Mouse (Mus musculus) forebrain, embryonic 16.5 days (tissue): Measurements from ENCODE around the gene Ust. TPM values are rescaled to one million over a fixed set of nuclear protein-coding genes. Genes with fewer than 3 reads are reported as not detected.

Experiments used
- ATAC-seq: fragments of 200-750 bp; cut with Nextera tagmentation; 2 replicates; pipeline ENCODE4 v1.8.0; 2017; ENCODE audit warnings: mild to moderate bottlenecking, moderate library complexity
- H3K27ac ChIP-seq: fragments of 300-500 bp; sonication (generic); 2 replicates; pipeline ENCODE4 v1.5.1; 2014; ENCODE audit warnings: low read length, control low read depth
- H3K27me3 ChIP-seq: fragments of 300-500 bp; sonication (generic); replicated peaks from 2 replicates; pipeline ENCODE4 v1.6.1; 2014; ENCODE audit warnings: low read length; ENCODE audit not compliant: control insufficient read depth, insufficient read depth
- H3K36me3 ChIP-seq: fragments of 300-500 bp; sonication (generic); 2 replicates; pipeline ENCODE4 v1.6.1; 2014; ENCODE audit not compliant: control insufficient read depth, insufficient read depth
- H3K4me1 ChIP-seq: fragments of 300-500 bp; sonication (generic); replicated peaks from 2 replicates; pipeline ENCODE4 v1.6.1; 2014; ENCODE audit warnings: low read length; ENCODE audit not compliant: control insufficient read depth, insufficient read depth
- H3K4me2 ChIP-seq: fragments of 300-500 bp; sonication (generic); 2 replicates; pipeline ENCODE4 v1.6.1; 2014; ENCODE audit warnings: mild to moderate bottlenecking, low read length, control low read depth
- H3K4me3 ChIP-seq: fragments of 300-500 bp; sonication (generic); replicated peaks from 2 replicates; pipeline ENCODE4 v1.5.1; 2014; ENCODE audit warnings: mild to moderate bottlenecking, low read length, control low read depth
- H3K9ac ChIP-seq: fragments of 300-500 bp; sonication (generic); replicated peaks from 2 replicates; pipeline ENCODE4 v1.6.1; 2014; ENCODE audit warnings: low read depth, low read length, control low read depth
- H3K9me3 ChIP-seq: fragments of 300-500 bp; sonication (generic); 2 replicates; pipeline ENCODE4 v1.6.1; 2016; ENCODE audit warnings: low read length; ENCODE audit not compliant: control insufficient read depth
- WGBS: fragments of 180-500 bp; shearing (Covaris S2); extraction: QIAGEN DNeasy Blood & Tissue Kit; methylation state at CpG from one replicate; pipeline ENCODE4 v1.1.7; 2014; 5-methylcytosine and 5-hydroxymethylcytosine counted together
- polyA plus RNA-seq: library from polyadenylated mRNA; unstranded; fragments of >200 nt; fragmentation: Nextera tagmentation; extraction: Ambion mirVana; gene quantifications from 2 replicates; pipeline ENCODE4 v1.2.1, GENCODE M21; 2015

Ust gene
- polyA plus RNA-seq, 1 experiment from 2014 or later: 6.3 TPM

DNA sequence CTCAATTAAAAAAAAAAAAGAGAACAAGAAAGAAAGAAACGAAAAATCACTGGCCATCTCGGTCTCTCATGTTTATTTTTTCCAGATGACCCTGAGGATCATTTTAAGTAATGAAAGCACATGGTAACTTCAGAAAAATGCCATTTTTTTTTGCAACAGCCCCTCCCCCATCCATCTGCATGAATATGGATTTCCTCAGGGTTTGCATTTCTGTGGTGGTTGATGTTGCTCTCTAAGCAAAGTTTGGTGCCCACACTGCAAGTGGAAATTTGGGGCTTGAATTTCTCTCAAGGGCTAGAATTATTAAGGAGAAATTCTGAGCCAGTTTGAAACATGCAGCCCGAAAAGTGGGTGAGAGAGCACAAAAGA, 290.3 kb downstream of the Ust start:
- Histone ChIP-seq H3K4me2 (no peak overlapping the region), H3K36me3 (no peaks in the 10 kb centered on the region), H3K27ac (peak overlapping the region; percentile 2; the same call in 1 of the 2 replicates), H3K9ac (no peak overlapping the region), H3K27me3 (no peaks in the 10 kb centered on the region), H3K4me1 (peaks cover 7% of the 10 kb centered on the region; the same call in 1 of the 2 replicates), H3K4me3 (no peak overlapping the region), H3K9me3 (no peaks in the 10 kb centered on the region)
- 82% methylated on average over 3 of the region's 3 CpGs for WGBS
- no peak for ATAC-seq

DNA sequence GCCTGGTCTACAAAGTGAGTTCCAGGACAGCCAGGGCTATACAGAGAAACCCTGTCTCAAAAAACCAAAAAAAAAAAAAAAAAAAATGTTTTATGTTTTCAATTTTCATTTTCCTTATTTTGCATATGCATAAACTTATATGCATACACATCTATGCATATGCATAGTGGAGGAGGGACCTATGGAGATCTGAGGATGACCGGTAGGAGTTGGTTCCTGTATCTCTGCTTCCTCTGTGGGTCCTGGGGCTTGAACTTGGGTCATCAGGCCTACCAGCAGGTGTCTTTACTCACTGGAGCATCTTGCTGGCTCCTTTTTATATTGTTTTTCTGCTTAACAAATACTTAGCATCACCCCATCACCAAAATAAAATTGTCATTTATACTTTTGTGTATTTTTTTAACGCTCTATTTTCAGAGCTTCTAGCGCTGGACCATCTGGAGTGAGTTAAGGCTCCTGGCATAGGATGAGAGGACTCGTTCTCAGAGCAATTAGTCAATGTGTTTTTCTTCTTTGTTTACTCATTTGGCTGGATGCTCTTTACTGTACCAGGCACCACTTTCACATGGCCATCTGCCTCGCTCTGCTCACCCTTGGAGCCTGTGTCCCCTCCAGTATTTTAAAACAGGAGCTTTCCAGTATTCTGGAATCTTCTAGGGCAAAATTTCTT, 290.8 kb downstream of the Ust start:
- H3K27ac ChIP-seq: peak overlapping the region; percentile 27; the same call in 1 of the 2 replicates
- 39% methylated on average over 5 of the region's 5 CpGs for WGBS
- no peak overlapping the region for H3K9ac ChIP-seq
- no peaks in the 10 kb centered on the region for H3K9me3 ChIP-seq
- no peak overlapping the region for H3K4me2 ChIP-seq
- H3K36me3 ChIP-seq: no peaks in the 10 kb centered on the region
- H3K4me1 ChIP-seq: peaks cover 7% of the 10 kb centered on the region; the same call in 1 of the 2 replicates
- no peaks in the 10 kb centered on the region for H3K27me3 ChIP-seq
- no peak overlapping the region for H3K4me3 ChIP-seq
- ATAC-seq: peak; percentile 97

DNA sequence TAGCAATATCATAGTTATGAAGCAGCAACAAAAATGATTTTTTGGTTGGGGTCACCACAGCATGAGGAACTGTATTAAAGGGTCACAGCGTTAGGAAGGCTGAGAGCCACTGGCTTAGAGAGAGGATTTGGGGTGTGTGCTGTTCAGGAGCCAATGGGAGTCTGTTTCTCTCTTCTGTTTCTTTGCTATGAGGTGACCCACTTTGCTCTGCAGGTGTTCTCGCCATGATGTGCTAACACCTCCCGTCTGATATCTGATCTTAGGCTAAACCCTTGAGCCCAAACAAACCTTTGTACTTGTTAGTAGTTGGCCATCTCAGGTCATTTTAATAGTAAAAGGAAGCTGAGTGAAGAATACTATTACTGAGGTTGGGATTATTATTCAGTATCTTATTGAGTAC, 292.0 kb downstream of the Ust start:
- Histone ChIP-seq H3K4me2 (no peak overlapping the region), H3K4me3 (no peak overlapping the region), H3K9me3 (no peaks in the 10 kb centered on the region), H3K36me3 (no peaks in the 10 kb centered on the region), H3K9ac (no peak overlapping the region), H3K27me3 (no peaks in the 10 kb centered on the region), H3K4me1 (peaks cover 7% of the 10 kb centered on the region; the same call in 1 of the 2 replicates), H3K27ac (no peak overlapping the region)
- 70% methylated on average over 3 of the region's 3 CpGs for WGBS
- no peak for ATAC-seq

DNA sequence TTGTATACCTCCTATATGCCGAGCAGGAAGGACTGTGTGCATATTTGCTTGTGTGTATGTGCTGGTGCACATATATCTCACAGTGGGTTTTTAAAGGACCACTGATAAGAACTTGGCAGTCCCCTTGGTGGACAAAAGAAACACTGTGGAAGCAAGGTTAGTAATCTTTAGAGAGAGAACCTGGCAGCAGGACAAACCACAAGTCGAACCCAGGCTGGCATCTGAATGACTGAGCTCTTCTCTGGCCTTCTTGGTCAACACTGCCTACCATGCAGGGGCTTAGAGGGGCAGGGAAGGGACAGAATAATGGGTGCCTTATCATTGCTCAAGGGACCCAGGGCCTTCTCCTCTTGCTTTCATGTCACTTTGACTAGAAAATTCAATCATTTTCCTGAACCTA, 294.0 kb downstream of the Ust start:
- 80% methylated on average over 2 of the region's 2 CpGs for WGBS

DNA sequence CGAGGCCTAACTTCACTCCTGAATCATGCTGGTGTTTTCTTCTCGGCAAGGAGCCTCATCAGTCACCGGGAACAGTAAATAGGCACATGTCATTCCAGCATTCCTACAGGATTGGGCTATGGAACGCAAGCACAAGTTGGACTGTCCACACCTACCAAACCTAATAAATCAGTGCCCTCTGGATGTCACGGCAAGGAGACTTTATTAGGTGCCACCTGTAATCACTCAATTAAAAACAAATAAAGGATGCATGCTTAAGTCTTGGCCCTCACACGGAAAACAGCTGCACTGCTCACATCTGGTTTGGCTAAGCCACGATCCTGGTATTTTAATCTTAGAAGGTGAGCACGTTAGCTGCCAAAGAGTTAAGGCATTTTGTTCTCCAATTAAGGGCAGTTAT, 294.6 kb downstream of the Ust start:
- Histone ChIP-seq H3K4me3 (no peak overlapping the region), H3K27me3 (no peaks in the 10 kb centered on the region), H3K4me2 (no peak overlapping the region), H3K27ac (no peak overlapping the region), H3K9me3 (no peaks in the 10 kb centered on the region), H3K36me3 (no peaks in the 10 kb centered on the region), H3K9ac (no peak overlapping the region), H3K4me1 (peaks cover 7% of the 10 kb centered on the region; the same call in 1 of the 2 replicates)
- WGBS: 87% methylated on average over 8 of the region's 8 CpGs
- no peak for ATAC-seq

More for the DNA sequence above, 294.0 kb downstream of the Ust start:
- no peak overlapping the region for H3K4me3 ChIP-seq
- no peak overlapping the region for H3K27ac ChIP-seq
- H3K27me3 ChIP-seq: no peaks in the 10 kb centered on the region
- H3K4me1 ChIP-seq: peaks cover 7% of the 10 kb centered on the region; the same call in 1 of the 2 replicates
- H3K9me3 ChIP-seq: no peaks in the 10 kb centered on the region
- H3K36me3 ChIP-seq: no peaks in the 10 kb centered on the region
- no peak overlapping the region for H3K4me2 ChIP-seq
- ATAC-seq: no peak
- H3K9ac ChIP-seq: no peak overlapping the region

DNA sequence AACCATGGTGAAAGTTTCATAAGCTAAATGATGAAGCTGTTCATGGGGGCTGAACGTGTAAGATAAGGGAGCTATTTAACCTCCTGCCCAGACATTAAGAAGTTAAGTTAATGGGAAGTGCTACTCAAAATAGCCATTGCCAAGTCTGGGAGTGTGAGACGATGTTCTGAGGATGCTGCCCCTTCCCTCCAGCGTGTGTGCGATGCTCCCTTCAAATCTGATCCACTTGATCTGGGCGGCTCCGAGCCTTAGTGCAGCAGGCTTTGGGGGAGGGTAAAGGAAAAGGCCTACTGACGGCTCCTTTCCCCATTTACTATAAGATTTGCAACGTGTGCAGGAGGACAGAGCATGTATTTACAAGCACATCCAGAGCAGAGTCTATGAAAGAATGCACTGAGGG, 301.7 kb downstream of the Ust start:
- 53% methylated on average over 8 of the region's 8 CpGs for WGBS
- no peak for ATAC-seq
- H3K4me1 ChIP-seq: no peaks in the 10 kb centered on the region

DNA sequence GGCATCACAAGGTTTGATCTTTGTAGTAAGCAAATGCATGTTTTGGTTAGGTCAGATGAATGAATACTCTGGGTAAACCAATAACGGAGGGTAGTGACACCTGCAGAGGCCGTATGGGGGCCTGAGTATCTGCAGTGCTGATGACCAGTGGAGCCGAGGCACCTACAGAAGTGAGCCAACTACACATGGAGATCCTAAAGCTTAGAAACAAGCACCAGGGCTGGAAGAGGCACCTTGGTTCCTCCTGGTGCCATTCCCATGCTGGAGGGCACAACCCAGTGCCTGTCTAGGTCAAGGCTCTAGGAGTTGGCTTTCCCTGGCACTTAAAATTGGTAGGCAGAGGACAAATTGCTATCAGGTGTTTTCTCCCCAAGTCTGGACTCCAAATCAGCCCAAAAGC, 303.4 kb downstream of the Ust start:
- H3K4me2 ChIP-seq: no peak overlapping the region
- no peak overlapping the region for H3K4me3 ChIP-seq
- no peaks in the 10 kb centered on the region for H3K4me1 ChIP-seq
- no peak for ATAC-seq
- H3K9ac ChIP-seq: no peak overlapping the region
- no peak overlapping the region for H3K27ac ChIP-seq
- 96% methylated on average over 3 of the region's 3 CpGs for WGBS
- no peaks in the 10 kb centered on the region for H3K9me3 ChIP-seq
- H3K36me3 ChIP-seq: no peaks in the 10 kb centered on the region
- H3K27me3 ChIP-seq: no peaks in the 10 kb centered on the region

More for the DNA sequence above, 301.7 kb downstream of the Ust start:
- H3K4me2 ChIP-seq: no peak overlapping the region
- H3K9me3 ChIP-seq: no peaks in the 10 kb centered on the region
- no peak overlapping the region for H3K27ac ChIP-seq
- H3K9ac ChIP-seq: no peak overlapping the region
- no peak overlapping the region for H3K4me3 ChIP-seq
- H3K36me3 ChIP-seq: no peaks in the 10 kb centered on the region
- H3K27me3 ChIP-seq: no peaks in the 10 kb centered on the region

DNA sequence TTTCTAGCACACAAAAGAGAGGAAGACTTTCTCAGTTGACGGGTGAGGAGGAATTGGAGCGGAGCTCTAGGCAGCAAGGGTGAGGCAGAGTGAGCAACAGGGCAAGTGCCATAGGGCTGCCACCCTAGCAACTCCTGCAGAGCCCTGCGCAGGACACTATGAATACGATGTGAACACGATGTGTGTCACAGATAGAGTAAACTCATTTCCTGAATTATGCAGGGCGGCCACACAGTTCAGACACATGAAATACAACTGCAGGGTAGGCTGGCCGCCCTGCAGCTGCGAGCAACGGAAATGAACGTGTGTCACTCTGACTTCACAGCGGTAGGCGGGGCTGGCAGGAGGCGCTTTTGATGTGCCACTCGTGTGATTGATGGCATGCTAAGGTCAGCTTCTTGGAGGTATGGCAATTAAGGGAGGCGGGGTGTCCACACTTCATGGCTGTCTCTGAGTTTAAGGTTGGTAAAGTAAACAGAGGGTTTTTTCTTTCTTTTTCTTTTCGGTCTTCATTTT, 304.7 kb downstream of the Ust start:
- H3K9me3 ChIP-seq: no peaks in the 10 kb centered on the region
- no peaks in the 10 kb centered on the region for H3K4me1 ChIP-seq
- no peak overlapping the region for H3K4me3 ChIP-seq
- H3K36me3 ChIP-seq: no peaks in the 10 kb centered on the region
- H3K27ac ChIP-seq: no peak overlapping the region
- H3K27me3 ChIP-seq: no peaks in the 10 kb centered on the region
- no peak for ATAC-seq
- WGBS: 69% methylated on average over 16 of the region's 16 CpGs
- no peak overlapping the region for H3K9ac ChIP-seq
- no peak overlapping the region for H3K4me2 ChIP-seq

DNA sequence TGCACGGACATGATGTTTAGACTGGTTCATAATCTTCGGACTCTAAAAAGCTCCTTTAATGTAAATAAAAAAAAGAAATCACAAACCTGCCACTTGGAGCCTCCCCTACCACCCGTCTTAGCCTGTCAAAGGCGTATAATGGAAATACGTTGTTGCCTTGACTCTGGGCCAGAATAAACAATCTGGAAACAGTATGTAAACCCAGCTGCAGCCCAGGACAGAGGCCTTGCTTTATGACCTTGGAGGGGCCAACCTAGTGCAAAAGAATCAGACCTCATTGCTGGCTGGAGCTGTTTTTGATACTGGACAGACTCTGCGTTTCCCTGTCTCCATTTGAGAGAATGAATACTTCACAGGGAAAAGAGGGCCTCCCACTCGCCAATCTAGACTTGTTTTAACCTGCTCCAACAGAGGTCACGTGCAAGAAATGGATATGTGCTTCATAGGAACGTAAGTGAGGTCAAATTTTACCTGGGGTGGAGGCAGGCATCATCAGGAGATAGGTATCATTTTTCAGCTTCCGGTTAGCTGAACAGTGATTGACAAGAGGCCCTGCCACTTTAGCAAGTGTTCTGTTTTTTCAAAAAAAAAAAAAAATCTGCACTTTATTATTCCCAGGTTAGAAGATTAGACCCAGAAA, 305.2 kb downstream of the Ust start:
- Histone ChIP-seq H3K9ac (no peak overlapping the region), H3K4me2 (no peak overlapping the region), H3K9me3 (no peaks in the 10 kb centered on the region), H3K4me3 (no peak overlapping the region), H3K36me3 (no peaks in the 10 kb centered on the region), H3K27ac (no peak overlapping the region), H3K27me3 (no peaks in the 10 kb centered on the region), H3K4me1 (no peaks in the 10 kb centered on the region)
- ATAC-seq: no peak
- WGBS: 71% methylated on average over 10 of the region's 10 CpGs
